Mouse (Mus musculus) kidney, postnatal 4 days (tissue): ENCODE results near the gene Oxt.

ENCODE experiments used
- DNase-seq, 2 experiments: peaks; one replicate each; pipeline ENCODE4 v3.0.0; 2021; ENCODE audit warnings: mixed read lengths in 2 of 2

Gene Oxt

DNA sequence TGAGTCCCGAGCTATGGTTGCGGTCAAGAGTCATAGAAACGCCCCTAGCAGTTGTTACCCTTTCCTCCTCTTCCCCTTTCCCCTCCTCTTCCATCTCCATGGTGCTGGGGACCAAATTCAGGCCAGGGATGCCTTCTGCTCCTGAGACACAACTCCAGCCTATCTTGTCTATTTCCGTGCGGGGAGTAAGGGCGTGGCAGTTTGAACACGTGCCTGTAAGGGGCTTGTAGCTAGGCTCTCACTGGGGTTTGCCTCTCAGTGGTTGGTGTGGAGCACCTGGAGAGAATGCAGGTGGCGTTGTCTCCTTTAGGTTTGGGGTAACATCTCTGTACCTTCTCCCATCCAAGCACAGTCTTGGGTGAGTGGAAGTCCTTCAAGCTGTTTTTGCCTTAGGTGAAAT, 3.8 kb downstream of the Oxt start:
- no peak for DNase-seq

DNA sequence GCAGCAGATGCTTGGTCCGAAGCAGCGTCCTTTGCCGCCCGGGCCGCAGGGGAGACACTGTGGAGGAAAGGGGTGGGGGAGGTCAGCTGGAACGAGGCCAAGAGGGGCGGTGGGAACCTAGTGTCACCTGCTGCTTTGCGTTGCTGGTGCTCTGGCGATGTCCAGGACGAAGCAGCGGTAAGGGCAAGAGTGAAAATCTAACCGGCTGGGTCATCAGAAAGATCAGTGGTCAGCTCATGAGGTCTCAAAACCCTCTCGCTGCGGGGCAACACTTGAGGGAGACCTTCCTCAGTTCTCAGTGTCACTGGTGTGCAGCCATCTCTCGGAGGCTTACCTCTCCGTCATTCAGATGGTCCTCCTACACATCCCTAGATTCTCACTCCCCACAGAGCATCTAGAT, 5.2 kb downstream of the Oxt start:
- no peak for DNase-seq

DNA sequence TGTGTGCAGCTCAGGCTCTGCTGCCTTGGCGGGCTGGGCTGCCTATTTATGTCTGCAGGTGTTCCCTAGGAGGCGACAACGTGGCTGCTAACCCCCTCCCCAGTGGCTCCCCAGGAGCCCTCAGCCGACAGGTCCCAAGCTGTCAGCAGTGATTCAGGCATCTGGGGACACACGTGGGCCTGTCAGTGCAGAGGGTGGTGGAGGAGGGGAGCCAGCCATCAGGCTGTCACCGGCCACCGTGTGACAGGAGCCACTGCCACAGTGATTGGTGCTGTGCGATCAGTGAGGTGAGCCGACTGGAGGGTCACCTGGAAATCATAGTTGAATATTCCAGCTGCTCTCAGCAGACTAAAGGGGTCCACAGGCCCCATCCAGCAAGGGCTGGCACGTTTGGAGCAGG, 6.6 kb downstream of the Oxt start, which contains the start of gene Avp:
Gene Avp (minus strand): TSS at position 3 of the 400 bp plus-strand sequence.
- DNase-seq, result no peak

GRCm38 (mm10) chr2:130583902-130584560, 8.1 kb downstream of the Oxt start:
- no peak for DNase-seq

DNA sequence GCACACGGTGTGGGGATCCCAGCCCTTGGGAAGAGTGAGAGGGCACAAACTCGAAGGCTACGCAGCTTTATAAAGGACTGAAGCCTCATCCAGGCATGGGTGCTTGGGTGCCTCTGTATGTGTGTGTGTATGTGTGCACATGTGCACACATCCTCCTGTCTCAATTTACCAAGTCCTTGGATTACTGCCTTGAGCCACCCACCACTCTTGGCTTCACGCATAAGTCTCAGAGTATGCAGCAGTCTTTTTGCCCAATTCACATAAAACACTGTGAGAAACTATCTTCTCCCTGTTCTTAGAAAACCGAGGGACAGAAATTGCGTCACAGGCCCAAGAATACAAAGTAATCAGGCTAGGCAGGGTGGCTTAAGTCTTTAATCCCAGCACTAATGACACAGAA, 10.0 kb downstream of the Oxt start:
- no peak for DNase-seq

GRCm38 (mm10) chr2:130588373-130588772, 12.4 kb downstream of the Oxt start:
- DNase-seq, result no peak

DNA sequence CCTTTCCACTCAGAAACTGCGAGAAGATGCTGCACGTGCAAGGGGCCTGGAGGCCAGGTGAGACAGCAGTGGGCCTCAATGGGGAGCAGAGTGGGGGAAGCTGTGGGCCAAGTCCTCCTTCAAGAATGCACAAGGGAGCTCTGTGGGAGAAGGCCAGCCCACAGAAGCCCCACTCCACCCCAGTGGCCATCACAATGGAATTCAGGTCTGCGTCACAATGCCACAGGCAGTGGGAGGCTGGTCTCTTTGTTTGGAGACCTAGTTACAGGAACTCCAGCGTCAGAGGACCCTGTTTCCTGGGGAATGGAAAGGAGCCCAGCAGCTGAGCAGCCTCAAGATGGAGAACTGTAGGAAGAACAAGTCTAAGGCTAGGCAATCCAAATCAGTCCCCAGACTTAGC, 13.2 kb downstream of the Oxt start:
- no peak for DNase-seq

DNA sequence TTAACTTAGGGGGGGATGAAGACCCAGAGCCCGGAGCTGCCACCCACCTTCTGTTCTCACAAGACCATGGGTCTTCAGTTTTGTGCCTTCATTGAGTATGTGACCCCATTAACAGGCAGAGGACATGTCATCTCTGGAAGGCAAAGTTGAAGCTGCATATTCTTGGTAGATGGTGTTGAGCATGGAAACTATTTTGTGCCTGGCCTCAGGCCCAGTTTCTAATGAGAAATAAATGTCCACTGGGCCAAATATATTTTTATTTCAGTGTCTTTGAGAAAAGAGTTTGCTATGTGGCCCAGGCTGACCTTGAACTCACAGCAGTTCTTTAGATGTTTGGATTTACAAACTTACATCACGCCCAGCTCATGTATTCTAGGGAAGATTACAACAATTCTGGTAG, 13.8 kb downstream of the Oxt start:
- no peak for DNase-seq

DNA sequence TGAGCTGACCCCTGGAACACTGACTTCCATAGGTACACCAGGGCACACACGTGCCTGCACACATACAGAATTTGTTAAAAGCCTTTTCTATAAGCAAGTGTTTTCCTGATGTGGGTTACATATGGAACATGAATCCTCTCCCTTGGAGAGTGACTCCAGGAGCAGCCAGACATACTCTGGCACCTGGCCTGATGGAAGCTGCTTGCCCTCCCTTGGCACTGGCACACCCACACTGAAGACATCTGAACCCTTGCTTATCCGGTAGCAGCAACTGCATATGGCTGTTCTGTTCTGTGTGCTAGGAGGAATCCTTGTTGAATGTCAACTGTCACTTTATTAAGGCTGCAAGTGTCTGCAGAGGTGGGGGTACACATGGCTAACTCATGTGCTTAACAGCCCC, 15.0 kb downstream of the Oxt start:
- DNase-seq, result no peak

- no peak for DNase-seq
Measured at GRCm38 (mm10) chr2:130595596-130595995, 19.6 kb downstream of the Oxt start.

DNA sequence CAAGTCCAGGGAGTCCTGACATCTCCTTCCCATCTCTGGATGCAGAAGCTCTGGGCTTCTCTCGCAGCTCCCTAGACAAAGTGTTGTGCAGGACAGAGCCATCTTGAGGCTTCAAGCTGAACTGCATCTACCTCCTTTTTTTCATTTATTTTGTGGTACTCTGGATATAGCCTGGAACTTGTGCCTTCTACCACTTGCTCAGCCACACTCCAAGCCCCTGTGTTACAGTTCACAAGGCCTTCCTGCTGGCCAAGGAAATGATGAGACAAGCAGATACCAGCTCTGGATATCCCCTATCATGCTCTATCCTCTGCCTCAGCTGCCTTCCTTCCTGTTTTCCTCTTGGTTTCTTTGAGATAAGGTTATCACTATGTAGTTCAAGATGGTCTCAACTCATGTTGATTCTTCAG, 21.6 kb downstream of the Oxt start:
- DNase-seq, result peak in 1 of 2 experiments; percentile 38

DNA sequence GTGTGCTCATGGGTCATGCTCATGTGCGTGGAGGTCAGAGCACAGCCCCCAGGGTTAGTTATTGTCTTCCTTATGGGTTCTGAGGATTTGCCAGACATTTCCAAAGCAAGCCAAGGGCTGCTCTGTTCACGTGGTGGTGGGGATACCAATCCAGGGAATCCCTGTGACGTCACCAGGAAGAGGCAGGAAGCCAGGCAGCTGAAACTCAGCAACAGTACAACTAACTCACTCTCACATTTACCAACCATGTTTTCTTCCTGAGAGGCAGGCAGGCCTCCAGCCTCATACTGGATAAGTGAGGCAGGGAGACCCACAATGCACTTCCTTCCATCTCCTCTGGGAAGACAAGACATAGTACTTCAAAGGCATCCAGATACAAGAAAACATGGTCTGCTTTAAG, 22.4 kb downstream of the Oxt start:
- no peak for DNase-seq

GRCm38 (mm10) chr2:130602195-130602594, 26.2 kb downstream of the Oxt start:
- no peak for DNase-seq

GRCm38 (mm10) chr2:130613091-130613490, 37.1 kb downstream of the Oxt start:
- peak; percentile 58 to 65 for DNase-seq

- DNase-seq, result no peak
Measured at GRCm38 (mm10) chr2:130618972-130619371, 43.0 kb downstream of the Oxt start.
